Mouse (Mus musculus): ENCODE data around the gene Plekhj1.
"Not testable (repeated sequence)": the region's sequence is repeated elsewhere in the genome, so short reads cannot be mapped to it uniquely, and the experiment has no call there.

Gene Plekhj1

DNA sequence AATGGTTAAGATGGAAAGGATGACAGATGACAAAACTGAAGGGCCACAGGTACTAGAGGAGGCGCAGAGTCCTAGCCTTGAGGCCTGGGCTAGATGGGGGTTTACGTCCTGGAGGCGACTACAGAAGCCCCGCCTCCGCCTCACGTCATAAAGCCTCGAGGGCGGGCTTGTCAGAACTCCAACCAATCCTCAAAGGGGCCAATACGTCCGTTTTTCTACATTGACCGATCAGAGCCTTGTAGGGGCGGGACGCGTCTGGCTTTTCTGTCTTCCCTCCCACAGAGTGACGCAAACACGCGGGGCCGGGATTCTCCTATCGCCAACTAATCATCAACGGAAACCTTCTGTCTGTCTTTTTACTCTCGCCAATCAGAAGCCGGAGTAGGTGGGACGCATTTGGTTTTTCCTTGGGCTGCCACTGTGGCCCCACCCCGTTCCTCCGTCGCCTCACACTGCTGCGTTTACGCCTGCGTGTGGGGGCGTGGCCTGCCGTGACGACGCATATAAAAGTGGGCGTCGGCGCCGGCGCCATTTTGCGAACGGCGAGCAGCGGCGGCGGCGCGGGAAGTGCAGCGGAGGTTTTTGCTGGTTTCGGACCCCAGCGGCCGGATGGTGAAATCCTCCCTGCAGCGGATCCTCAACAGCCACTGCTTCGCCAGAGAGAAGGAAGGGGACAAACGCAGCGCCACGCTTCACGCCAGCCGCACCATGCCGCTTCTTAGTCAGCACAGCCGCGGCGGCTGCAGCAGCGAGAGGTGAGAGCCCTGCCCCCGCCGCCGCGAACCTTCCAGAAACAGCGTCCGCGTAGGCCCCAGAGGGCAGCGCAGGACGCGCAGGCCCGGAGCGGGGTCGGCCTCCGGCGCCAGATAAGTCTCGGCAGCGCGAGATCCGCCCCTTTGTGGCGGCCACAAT, 28.0 kb upstream of the Plekhj1 start, which contains the start of gene Oaz1:
Gene Oaz1, plus strand, starts transcription at position 506 of the 912 bp plus-strand sequence.
- DNase-seq (ENCODE audit: extremely low spot score) = peak; percentile 97

DNA sequence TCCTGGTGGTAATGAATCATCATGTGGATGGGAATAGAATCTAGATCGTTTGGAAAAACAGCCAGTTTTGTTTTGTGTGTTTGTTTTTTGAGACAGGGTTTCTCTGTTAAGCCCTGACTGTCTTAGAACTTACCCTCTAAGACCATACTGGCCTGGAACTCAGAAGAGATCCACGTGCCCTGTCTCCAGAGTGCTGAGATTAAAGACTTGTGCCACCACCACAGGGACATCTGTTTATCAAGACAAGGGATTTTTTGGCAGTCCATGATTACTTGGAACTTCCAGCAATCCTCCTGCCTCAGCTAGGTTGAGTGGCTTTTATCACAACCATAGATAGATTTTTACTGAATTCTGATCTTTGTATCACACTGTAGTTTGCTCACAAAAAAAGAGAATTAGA, 26.4 kb upstream of the Plekhj1 start:
- no peak for DNase-seq (ENCODE audit: extremely low spot score)

DNA sequence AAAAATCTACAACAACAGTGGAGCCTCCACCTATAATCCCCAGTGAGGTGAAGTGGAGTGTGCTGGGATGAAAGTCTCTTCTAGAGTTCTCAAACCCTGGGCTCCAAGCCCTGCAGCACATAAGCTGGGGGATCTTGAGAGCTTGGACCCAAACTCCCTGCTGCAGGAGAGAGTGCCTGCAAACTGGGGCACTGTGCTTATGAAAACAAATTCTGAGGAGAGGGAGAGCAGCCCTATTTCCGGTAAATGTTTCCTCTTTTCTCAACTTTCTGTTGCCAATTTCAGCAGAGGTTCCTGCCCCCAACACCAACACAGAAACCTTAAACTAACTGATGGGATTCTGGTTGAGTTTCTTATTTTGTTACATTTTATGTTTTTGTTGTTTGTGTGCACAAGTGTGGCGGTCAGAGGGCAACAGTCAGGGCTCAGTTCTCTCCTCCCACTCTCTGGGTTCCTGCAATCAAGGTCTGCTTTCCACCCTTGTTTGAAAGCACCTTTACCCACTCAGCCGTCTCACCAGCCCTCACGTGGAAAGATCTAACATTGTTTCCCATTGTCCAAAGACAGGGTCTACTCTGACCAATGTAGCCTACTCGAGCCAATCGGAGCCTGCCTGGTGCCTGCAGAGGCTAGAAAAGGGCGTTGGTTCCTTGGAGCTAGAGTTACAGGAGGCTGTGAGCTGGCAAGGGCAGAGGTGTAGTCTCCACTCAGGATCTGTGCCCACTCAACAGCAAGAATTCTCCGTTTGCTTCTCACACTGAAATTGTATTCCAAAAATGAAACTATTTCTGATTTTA, 25.6 kb upstream of the Plekhj1 start:
- DNase-seq (ENCODE audit: extremely low spot score) = no peak

DNA sequence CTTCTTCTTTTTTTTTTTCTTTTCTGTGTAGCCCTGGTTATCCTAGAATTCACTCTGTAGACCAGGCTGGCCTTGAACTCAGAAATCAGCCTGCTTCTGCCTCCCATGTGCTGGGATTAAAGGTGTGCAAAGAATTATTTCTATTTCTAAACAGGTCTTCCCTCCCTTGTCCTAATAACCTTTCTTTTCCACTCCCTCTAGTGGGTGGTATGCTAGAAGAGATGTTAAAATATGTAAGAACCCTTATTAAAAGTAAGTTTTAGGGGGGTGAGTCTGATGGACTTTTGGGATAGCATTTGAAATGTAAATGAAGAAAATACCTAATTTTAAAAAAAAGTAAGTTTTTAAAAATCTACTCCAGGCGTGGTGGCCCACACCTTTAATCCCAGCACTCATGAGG, 24.9 kb upstream of the Plekhj1 start:
- no peak for DNase-seq (ENCODE audit: extremely low spot score)

DNA sequence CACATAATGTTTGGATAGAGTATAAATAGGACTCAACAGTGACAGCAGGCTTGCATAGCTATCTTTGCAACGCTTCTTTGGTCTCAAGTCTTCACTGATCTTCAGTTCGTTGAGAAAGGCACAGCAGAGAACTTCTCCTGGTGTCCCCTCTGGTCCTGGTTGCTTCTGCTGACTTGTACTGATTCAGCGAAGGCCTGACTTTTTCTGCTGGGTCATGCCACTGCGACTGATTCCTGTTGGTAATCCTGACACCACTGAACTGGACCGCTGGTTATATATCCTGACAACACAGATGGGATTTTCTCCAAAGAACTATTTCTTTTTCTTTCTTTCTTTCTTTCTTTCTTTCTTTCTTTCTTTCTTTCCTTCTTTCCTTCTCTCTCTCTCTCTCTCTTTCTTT, 24.1 kb upstream of the Plekhj1 start:
- no peak for DNase-seq (ENCODE audit: extremely low spot score)

DNA sequence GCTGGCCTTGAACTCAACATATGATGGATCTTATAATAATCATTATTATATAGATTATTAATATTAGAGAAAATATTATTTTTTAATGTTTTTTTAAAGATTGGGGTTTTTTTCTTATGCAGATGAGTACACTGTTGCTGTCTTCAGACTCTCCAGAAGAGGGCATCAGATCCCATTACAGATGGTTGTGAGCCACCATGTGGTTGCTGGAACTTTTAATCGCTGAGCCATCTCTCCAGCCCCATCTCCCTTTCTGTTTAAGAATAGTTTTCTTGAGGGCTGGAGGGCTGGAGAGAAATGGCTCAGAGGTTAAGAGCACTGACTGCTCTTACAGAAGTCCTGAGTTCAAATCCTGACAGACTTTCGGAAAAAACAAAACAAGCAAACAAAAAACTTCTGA, 23.6 kb upstream of the Plekhj1 start:
- no peak for DNase-seq (ENCODE audit: extremely low spot score)

DNA sequence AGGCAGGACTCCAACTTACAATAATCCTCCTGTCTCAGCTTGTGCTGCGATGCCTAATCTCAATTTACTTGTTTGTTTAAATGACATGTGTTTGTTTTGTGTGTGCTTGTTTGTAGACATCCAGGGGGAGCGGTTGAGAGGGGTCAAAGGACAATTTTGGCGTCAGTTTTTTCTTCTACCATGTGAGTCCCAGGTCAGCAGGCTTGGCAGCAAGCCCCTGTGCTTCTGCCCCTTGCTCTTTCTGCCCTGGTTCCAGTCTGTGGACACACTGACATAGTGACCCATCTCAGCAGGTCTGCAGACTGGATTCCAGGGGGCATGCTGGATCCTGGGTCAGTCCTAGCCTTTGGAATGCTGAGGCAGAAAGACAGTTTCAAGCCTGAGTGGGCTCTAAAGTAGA, 21.0 kb upstream of the Plekhj1 start:
- DNase-seq (ENCODE audit: extremely low spot score) = no peak

DNA sequence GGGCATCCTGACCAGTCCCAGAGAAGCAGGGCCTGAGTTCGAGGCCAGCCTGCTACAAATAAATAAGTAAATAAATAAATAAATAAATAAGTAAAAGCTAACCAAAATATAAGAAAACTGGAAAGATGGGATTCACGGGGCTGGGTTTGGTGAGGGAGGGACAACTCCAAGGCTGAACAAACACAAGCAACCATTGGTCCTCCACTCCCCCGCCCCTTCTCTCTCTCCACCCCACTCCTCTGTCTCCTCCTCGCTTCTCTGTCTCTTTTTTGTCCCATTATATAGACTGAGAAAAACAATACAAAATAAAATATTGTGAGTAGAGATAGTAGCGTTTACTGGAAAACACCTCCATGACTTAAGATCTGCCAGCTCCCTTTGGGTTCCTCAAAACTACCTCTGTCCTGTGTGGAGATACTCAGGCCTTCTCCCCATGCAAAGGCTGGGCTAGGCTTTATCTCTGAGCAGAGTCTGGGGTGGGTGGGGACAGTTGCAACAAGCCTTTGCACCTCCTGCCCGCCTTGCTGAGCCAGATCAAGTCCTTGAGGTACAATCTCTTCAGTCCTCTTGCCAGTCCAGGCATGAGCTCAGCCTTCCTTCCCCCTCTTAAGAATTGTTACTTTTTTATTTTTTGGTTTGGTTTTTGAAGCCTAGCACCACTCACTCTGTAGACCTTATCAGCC, 20.3 kb upstream of the Plekhj1 start:
- DNase-seq (ENCODE audit: extremely low spot score) = no peak

DNA sequence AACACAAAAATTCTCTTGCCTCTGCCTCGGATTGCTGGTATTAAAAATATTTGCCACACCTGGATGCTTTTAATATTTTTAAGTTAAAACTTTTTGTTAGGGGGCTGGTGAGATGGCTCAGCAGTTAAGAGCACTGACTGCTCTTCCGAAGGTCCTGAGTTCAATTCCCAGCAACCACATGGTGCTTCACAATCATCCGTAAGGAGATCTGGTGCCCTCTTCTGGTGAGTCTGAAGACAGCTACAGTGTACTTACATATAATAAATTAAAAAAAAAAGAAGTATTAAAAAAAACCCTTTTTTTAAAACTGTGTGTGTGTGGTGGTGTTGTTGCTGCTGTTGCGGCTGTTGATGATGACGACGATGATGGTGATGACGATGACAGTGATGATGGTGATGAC, 19.5 kb upstream of the Plekhj1 start:
- not testable (repeated sequence) for DNase-seq (ENCODE audit: extremely low spot score)

DNA sequence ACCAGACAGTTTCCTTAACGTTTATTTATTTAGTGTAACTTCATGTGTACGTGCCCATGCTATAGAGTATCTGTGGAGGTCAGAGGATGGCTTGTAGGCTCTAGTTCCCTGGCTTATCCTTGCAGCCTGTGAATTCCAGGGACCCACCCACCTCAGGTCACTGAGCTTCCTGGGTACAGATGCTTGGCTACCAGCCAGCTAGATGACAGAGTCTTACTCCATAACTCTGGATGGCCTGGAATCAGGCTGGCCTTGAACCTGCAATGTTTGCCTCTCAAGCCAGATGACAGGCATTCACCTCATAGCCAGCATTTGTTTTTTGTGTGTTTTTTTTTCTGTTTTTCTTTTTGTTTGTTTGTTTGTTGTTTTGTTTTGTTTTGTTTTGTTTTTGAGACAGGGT, 18.7 kb upstream of the Plekhj1 start:
- DNase-seq (ENCODE audit: extremely low spot score) = no peak

DNA sequence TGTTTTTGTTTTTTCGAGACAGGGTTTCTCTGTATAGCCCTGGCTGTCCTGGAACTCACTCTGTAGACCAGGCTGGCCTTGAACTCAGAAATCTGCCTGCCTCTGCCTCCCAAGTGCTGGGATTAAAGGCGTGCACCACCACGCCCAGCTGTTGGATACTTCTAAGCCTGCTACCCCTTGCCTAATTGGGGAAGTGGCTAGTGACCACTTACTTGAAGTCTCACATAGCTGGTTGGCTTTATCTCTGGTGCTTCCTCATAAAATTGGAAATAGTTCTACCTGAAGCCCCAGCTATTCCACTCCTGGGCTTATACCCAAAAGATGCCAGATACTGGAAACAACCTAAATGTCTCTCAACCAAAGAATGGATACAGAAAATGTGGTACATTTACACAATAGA, 17.9 kb upstream of the Plekhj1 start:
- not testable (repeated sequence) for DNase-seq (ENCODE audit: extremely low spot score)

DNA sequence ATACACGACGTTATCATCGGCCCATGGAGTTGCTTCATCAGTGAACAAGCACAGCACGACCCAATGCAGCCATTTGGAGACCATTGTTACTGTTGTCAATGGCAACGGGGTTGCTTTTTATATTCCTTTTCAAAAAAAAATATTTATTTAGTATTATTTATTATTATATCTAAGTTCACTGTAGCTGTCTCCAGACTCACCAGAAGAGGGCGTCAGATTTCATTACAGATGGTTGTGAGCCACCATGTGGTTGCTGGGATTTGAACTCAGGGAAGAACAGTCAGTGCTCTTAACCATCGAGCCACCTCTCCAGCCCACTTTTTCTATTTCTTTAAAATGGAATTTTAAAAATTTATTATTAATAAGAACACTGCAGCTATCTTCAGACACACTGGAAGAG, 16.4 kb upstream of the Plekhj1 start:
- no peak for DNase-seq (ENCODE audit: extremely low spot score)

DNA sequence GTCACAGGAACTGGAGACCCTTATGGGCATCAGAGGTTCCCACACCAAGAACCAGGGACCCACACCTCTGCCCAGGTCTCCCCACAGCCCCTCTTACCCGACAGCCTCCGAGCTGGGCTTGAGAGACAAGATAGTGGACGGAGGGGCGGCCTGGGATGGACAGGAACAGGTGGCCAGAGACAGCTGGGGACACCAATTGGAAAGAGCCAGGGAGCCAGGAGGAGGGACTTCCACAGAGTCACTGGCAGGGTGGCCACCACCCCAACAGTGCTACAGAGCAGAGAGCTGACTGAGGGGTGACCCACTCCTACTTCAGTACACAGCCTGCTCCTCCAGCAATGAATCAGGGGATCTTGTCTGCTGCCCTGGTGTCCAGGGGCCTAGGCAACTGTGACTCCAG, 14.9 kb upstream of the Plekhj1 start, which contains the start of gene Jsrp1:
Gene Jsrp1, minus strand, starts transcription at position 133 of the 400 bp plus-strand sequence.
- no peak for DNase-seq (ENCODE audit: extremely low spot score)

DNA sequence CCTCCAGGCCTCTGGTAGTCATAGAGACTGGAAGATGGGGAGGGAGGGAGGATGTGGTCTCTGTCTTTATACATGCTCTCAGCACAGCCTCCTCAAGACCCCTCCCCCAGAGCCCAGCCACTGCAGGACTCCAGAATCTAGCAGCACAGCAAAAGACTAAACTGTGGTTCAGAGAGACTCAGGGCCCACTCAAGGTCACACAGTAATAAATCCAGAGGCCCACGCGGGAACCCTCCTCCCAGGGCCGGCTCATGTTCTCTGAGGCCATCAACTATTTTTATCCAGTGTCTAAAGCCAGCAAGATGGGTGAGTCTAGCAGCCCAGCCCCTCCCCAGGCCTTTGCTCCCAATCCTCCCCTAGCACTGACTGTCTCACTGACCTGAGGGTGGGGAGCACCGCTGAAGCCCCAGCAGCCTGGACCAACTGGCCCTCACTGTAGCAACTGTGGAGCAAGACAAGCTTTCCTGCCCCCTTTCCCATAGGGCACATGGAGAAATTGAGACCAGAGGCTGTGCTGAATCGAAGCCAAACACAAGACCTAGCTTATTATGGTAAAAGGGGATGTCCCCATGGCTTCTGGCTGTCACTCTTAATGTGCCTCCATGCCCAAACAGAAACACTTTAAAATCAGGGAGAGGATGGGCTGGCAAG, 14.1 kb upstream of the Plekhj1 start:
- DNase-seq (ENCODE audit: extremely low spot score) = no peak

DNA sequence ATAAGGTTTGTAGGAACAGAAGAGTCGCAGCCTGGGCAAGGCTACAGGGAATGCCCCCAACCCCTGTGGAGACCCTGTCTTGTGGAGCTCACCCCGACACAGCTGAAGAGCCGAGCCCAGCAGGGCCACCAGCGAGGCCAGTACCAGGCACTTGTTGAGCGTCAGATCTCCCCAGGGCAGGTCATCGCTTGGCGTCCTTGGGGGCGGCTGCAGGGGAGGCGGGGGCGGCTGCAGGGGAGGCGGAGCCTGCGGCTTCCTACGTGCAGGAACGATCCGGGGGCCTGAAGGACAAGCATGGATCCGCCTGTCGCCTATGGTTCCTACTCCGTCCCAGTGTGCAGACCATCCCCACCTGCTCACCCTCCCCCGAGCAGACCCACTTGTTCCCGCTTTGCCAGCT, 11.7 kb upstream of the Plekhj1 start:
- peak; percentile 41 for DNase-seq (ENCODE audit: extremely low spot score)

DNA sequence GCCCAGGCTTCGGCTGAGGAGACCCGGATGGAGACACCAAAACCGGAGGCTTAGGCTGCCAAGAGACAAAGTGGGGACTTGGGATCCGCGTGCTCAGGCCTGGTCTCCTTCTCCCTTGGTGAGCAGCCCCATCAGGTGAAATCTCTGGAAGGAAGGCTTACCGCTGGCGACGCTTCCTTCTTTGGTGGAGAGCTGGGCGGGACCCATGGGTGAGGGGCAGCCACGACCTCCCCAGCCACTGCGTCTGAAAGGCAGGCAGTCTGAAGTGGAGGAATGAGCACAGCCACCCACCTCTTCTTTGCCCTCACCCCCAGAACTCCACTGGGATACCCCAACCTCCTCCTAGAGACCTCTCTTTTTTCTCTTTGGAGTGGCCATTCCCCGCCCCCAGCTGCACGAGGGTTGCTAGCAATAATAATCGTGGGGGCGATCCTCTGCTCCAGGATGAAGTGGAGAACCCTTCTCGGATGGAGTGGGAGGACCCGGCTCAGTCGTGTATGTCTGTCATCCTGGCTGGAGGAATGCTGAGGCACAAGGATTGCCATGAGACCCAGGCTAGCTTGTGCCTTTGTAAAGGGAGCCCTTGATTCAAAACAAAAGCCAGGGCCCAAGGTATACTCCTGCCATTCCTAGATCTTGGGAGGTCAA, 10.7 kb upstream of the Plekhj1 start:
- DNase-seq (ENCODE audit: extremely low spot score) = no peak

DNA sequence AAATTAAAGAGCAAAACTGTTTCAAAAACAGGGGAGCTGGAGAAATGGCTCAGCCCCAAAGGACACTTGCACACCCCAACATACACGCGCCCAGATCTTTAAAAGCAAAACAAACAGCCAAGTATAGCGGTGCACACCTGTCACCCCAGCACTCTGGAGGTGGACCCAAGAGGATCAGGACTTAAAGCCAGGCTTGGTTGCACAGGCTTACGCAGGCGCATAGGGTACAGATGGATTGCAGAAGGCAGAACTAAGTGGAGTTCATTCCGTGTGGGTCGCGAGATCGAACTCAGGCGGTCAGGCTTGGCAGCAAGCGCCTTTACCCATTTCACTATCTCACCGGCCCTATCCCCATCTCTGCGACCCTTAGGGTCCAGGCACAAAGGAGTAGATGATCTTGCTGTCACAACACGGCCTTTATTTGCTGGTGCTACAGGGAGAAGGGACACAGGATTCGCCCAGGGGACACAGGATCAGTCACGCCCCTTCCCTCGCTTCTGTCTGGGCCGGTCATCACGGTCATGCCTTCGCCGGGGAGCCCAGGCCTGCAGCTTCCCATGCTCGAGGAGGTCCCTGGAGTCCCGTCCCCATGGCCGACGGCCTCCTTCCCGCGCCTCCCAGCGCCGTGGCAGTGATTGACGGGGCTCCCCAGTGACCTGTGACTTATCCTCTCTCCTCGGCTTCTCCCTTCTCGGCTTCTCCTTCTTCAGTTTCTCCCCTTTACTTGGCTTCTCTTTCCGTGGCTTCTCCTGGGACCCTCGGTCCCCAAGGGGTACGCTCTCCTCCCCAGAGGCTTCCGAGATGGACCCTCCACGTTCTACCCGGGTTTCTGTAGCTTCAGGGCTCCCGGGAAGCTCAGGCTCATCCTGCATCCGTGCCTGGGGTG, 9.9 kb upstream of the Plekhj1 start:
- peak; percentile 57 for DNase-seq (ENCODE audit: extremely low spot score)

DNA sequence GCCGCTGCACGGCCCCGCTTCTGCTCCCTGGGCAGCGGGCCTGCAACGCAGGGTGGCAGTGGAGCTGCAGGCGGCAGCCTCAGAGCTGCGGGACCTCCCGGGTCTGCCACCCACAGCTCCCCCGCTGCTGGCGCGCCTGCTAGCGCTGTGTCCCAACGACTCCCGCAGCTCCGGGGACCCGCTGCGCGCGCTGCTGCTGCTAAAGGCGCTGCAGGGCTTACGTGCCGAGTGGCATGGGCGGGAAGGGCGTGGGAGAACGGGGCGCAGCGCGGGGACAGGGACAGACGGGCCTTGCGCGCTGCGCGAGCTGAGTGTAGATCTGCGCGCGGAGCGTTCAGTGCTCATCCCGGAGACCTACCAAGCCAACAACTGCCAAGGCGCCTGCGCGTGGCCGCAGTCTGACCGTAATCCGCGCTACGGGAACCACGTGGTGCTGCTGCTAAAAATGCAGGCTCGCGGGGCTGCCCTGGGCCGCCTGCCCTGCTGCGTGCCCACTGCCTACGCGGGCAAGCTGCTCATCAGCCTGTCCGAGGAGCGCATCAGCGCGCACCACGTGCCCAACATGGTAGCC, 8.7 kb upstream of the Plekhj1 start:
- DNase-seq (ENCODE audit: extremely low spot score) = peak; percentile 80

DNA sequence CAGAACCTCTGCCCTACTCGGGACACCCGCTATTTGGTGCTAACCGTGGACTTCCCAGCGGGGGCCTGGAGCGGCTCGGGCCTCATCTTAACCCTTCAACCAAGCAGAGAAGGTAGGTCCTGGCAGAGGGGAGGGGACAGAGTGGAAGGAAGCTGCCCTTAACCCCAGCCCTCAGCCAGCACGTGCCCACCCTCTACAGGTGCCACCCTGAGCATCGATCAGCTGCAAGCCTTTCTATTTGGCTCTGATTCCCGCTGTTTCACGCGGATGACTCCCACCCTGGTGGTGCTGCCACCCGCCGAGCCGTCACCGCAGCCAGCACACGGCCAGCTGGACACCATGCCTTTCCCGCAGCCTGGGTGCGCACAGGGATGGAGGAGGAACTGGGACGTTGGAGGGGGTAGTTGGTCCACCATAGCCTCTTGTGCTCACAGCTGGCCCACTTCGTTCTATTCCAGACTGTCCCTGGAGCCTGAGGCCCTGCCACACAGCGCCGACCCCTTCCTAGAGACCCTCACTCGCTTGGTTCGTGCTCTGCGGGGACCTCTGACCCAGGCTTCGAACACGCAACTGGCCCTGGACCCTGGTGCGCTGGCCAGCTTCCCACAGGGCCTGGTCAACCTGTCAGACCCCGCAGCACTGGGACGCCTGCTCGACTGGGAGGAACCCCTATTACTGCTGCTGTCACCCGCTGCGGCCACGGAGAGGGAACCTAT, 8.1 kb upstream of the Plekhj1 start:
- DNase-seq (ENCODE audit: extremely low spot score) = no peak

Measured in embryo, embryonic 9.5 days (tissue).